Mouse (Mus musculus) neural tube, embryonic 11.5 days (tissue): ENCODE measurements at regions not wholly inside any gene's neighbourhood (a gene's known extent, or its start where the extent isn't known, plus 50 kb on each side); places are given as distances from the start of the nearest gene placed in this dataset.

Source experiments
- ATAC-seq: fragments of 200-750 bp; cut with Nextera tagmentation; 2 replicates; pipeline ENCODE4 v1.8.0; 2017; ENCODE audit warnings: moderate number of reproducible peaks, mild to moderate bottlenecking, moderate TSS enrichment, moderate library complexity; ENCODE audit not compliant: insufficient read depth, low FRiP score, low TSS enrichment
- DNase-seq: peaks from one replicate; pipeline ENCODE4 v3.0.0-alpha.2; 2015; ENCODE audit warnings: low spot score
- H3K27ac ChIP-seq: fragments of 300-500 bp; sonication (generic); 2 replicates; pipeline ENCODE4 v1.5.1; 2014; ENCODE audit warnings: low read depth, mild to moderate bottlenecking, low read length
- H3K27me3 ChIP-seq: fragments of 300-500 bp; sonication (generic); 2 replicates; pipeline ENCODE4 v1.6.1; 2014; ENCODE audit warnings: mild to moderate bottlenecking, low read length, mixed read lengths; ENCODE audit not compliant: control insufficient read depth, insufficient read depth
- H3K36me3 ChIP-seq: fragments of 300-500 bp; sonication (generic); 2 replicates; pipeline ENCODE4 v1.6.1; 2014; ENCODE audit warnings: mild to moderate bottlenecking, low read length, moderate library complexity, mixed read lengths; ENCODE audit not compliant: control insufficient read depth, insufficient read depth
- H3K4me1 ChIP-seq: fragments of 300-500 bp; sonication (generic); 2 replicates; pipeline ENCODE4 v1.6.1; 2014; ENCODE audit warnings: low read length, mixed read lengths; ENCODE audit not compliant: control insufficient read depth, insufficient read depth
- H3K4me2 ChIP-seq: fragments of 300-500 bp; sonication (generic); 2 replicates; pipeline ENCODE4 v1.6.1; 2014; ENCODE audit warnings: low read depth, mild to moderate bottlenecking, moderate library complexity
- H3K4me3 ChIP-seq: fragments of 300-500 bp; sonication (generic); 2 replicates; pipeline ENCODE4 v1.5.1; 2014; ENCODE audit warnings: low read depth, low read length
- H3K9ac ChIP-seq: fragments of 300-500 bp; sonication (generic); 2 replicates; pipeline ENCODE4 v1.6.1; 2014; ENCODE audit warnings: mild to moderate bottlenecking, low read length
- H3K9me3 ChIP-seq: fragments of 300-500 bp; sonication (generic); 2 replicates; pipeline ENCODE4 v1.6.1; 2016; ENCODE audit warnings: low read length; ENCODE audit not compliant: control insufficient read depth
- WGBS: fragments of 180-500 bp; shearing (Covaris S2); extraction: QIAGEN DNeasy Blood & Tissue Kit; methylation state at CpG from one replicate; pipeline ENCODE4 v1.1.7; 2014; 5-methylcytosine and 5-hydroxymethylcytosine counted together

DNA sequence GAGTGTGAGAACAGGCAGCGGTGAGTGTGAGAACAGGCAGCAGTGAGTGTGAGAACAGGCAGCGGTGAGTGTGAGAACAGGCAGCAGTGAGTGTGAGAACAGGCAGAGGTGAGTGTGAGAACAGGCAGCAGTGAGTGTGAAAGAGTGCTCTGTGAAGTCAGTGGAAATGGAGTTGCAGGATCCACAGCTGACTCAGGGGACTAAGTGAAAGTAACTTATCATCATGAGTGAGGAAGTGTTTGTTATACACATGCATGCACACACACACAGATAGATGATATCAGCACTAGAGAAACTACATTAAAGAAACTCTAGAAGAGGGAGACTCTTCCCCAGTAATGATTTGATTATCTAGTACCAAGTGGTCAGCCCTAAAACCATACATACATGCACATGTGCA lies 76.0 kb upstream of the Btg1 start:
- ATAC-seq (no peak), DNase-seq (no peak)
- H3K9me3 ChIP-seq, result no peaks in the 10 kb centered on the region
- no peak overlapping the region for H3K4me2 ChIP-seq
- no peak overlapping the region for H3K9ac ChIP-seq
- H3K36me3 ChIP-seq, result no peaks in the 10 kb centered on the region
- no peak overlapping the region for H3K27ac ChIP-seq
- 96% methylated on average over 2 of the region's 2 CpGs for WGBS
- no peaks in the 10 kb centered on the region for H3K4me1 ChIP-seq
- H3K27me3 ChIP-seq, result no peaks in the 10 kb centered on the region
- no peak overlapping the region for H3K4me3 ChIP-seq

DNA sequence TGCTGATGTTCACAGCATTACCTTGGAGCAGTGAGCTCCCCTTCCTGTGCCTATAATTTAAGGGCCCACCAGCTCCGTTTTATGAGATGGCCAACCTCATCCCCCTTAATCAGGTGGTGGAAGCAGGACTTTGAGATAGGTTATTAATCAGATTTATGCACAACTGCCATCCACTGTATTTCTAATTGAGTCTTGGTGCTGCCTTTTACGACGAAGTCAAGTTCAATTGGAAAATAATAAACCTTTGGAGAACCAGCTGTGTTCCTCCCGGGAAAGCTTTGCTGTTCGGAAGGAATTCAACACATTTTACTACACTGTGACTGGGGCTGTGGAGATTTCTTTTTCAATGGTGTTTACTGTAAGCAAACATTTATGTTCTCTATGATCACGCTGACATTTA lies 71.5 kb upstream of the Btg1 start:
- H3K4me1 ChIP-seq, result 0 out of 2 replicates have a peak, but pooled peaks cover 5% of the 10 kb centered on the region
- ATAC-seq (0 out of 2 replicates have a peak, but pooled peaks have one; percentile 39), DNase-seq (no peak)
- no peaks in the 10 kb centered on the region for H3K27me3 ChIP-seq
- H3K9me3 ChIP-seq, result no peaks in the 10 kb centered on the region
- H3K9ac ChIP-seq, result no peak overlapping the region
- no peak overlapping the region for H3K27ac ChIP-seq
- H3K36me3 ChIP-seq, result no peaks in the 10 kb centered on the region
- no peak overlapping the region for H3K4me3 ChIP-seq
- WGBS, result 53% methylated on average over 6 of the region's 6 CpGs
- H3K4me2 ChIP-seq, result no peak overlapping the region

DNA sequence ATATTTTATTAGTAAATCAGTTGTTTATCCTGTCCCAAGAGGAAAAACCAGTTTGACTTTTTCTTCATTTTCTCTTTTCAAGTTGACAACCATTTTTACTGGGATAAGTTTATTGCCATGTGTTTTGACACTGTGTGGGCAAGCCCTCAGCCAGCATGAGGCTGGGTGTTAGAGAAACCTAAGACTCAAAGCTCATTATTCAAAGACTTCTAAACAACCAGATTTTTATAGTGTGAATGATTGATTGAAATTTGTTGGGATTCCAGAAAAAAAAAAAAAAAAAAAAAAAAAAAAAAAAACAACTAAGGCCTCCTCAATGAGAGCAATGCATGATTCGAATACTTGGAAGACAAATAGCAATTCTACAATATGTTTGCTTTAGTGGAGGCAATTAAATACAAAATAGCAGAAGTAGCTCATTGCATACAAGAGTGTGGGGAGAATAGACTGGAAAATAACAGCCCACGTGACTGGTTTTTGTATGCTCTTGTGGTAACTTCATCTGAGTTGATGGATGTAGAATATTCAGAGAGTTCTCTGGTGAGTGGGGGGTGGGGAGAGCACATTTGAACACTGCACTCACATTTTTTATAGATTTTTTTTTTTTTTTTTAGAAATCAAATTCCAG lies 70.9 kb upstream of the Btg1 start:
- H3K4me2 ChIP-seq, result no peak overlapping the region
- H3K4me3 ChIP-seq, result no peak overlapping the region
- H3K4me1 ChIP-seq, result 0 out of 2 replicates have a peak, but pooled peaks cover 5% of the 10 kb centered on the region
- H3K27me3 ChIP-seq, result no peaks in the 10 kb centered on the region
- H3K36me3 ChIP-seq, result no peaks in the 10 kb centered on the region
- no peak overlapping the region for H3K27ac ChIP-seq
- no peak overlapping the region for H3K9ac ChIP-seq
- no peaks in the 10 kb centered on the region for H3K9me3 ChIP-seq
- ATAC-seq (peak; percentile 26; the same call in 1 of the 2 replicates), DNase-seq (no peak)
- WGBS, result 60% methylated on average over 2 of the region's 2 CpGs

DNA sequence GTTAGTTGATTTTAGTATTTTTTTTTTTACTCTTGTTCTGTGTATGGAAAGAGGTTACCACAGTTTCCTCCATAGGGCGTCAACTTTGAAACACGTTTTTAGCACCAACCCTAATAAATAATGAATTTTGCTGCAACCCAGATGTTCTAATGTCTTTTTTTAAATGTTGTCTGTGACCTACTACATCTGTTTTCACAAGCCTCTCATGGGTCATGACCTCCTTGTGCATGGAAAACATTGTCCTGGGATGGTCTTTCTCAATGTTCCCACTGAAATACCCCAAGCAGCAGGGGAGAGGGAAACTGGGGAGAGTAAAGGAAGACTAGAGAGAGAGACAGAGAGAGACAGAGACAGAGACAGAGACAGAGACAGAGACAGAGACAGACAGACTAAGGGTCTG lies 67.2 kb upstream of the Btg1 start:
- DNase-seq, result no peak
- H3K36me3 ChIP-seq, result no peaks in the 10 kb centered on the region
- 55% methylated on average over 2 of the region's 2 CpGs for WGBS
- no peaks in the 10 kb centered on the region for H3K27me3 ChIP-seq
- 0 out of 2 replicates have a peak, but pooled peaks cover 5% of the 10 kb centered on the region for H3K4me1 ChIP-seq
- H3K9me3 ChIP-seq, result no peaks in the 10 kb centered on the region
- H3K4me2 ChIP-seq, result no peak overlapping the region
- H3K9ac ChIP-seq, result no peak overlapping the region
- no peak for ATAC-seq
- H3K4me3 ChIP-seq, result no peak overlapping the region
- no peak overlapping the region for H3K27ac ChIP-seq

DNA sequence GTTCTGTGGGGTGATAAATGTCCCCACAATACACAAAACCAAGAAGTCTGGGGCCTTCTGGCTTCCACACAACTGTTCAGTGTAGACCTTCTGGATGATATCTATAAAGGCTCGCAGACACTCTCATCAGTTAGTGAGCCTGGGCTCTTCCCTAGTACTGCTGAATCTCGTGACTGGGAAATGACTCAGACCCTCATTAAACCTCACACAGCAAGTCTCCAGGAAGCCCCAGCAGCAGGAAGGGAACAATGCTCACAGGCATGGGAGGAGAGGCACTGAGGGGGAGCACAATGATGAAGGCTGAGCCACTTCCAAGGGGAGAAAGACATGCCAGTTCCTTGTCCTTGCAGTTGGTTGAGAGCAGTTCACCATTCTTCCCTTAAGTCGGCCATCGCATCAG lies 66.5 kb upstream of the Btg1 start:
- H3K4me1 ChIP-seq, result 0 out of 2 replicates have a peak, but pooled peaks cover 5% of the 10 kb centered on the region

DNA sequence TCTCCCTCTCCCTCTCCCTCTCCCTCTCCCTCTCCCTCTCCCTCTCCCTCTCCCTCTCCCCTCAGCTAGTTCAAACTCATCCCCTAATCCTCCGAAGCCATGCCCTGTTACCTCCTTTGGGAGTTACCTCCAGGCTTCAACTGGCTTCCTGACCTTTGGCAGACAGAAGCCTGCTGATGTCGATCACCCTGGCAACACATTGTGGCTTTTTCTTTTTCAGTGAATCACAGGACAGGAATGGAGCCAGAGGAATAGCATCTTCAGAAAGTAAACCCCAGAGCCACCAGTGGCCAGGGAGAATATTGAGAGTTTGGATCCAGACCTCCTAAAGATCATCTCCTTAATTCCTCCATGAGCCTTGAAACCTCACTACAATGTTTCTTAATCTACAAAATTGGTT lies 59.5 kb upstream of the Btg1 start:
- H3K4me2 ChIP-seq, result no peak overlapping the region
- no peaks in the 10 kb centered on the region for H3K36me3 ChIP-seq
- ATAC-seq, result no peak
- no peak overlapping the region for H3K4me3 ChIP-seq
- WGBS, result 65% methylated on average over 1 of the region's 2 CpGs
- H3K9me3 ChIP-seq, result no peaks in the 10 kb centered on the region
- no peak for DNase-seq
- H3K4me1 ChIP-seq, result no peaks in the 10 kb centered on the region
- no peaks in the 10 kb centered on the region for H3K27me3 ChIP-seq
- H3K27ac ChIP-seq, result no peak overlapping the region
- H3K9ac ChIP-seq, result no peak overlapping the region

More for the DNA sequence above, 66.5 kb upstream of the Btg1 start:
- WGBS, result 70% methylated on average over 4 of the region's 4 CpGs
- Histone ChIP-seq H3K27me3 (no peaks in the 10 kb centered on the region), H3K36me3 (no peaks in the 10 kb centered on the region), H3K9ac (no peak overlapping the region), H3K4me2 (no peak overlapping the region), H3K9me3 (no peaks in the 10 kb centered on the region), H3K4me3 (no peak overlapping the region), H3K27ac (no peak overlapping the region)
- DNase-seq, result no peak
- no peak for ATAC-seq

DNA sequence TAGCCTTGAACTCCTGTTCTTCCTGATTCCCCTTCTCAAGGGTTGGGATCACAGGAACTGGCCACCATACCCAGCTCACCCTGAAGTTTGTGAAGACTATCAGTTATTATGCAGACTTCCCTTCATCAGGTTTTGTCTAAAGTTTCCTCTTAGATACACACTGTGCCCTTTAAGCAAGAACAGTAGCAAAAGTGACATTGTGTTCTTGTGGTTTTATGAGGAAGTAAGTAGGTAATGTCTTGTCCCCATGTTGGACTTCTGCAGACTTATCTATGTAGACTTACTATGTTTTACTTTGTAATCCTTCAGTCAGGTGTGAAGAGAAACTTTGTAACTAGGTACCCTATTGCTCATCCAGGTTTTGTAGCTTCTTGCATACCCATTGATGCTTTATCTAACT lies 51.5 kb upstream of the Btg1 start:
- no peaks in the 10 kb centered on the region for H3K27me3 ChIP-seq
- no peaks in the 10 kb centered on the region for H3K9me3 ChIP-seq
- DNase-seq, result no peak
- no peaks in the 10 kb centered on the region for H3K4me1 ChIP-seq
- H3K4me2 ChIP-seq, result no peak overlapping the region
- no peak overlapping the region for H3K4me3 ChIP-seq
- no peak for ATAC-seq
- H3K27ac ChIP-seq, result no peak overlapping the region
- H3K36me3 ChIP-seq, result no peaks in the 10 kb centered on the region
- H3K9ac ChIP-seq, result no peak overlapping the region
